Mouse (Mus musculus): ENCODE measurements at regions not wholly inside any gene's neighbourhood (a gene's known extent, or its start where the extent isn't known, plus 50 kb on each side); places are given as distances from the start of the nearest gene placed in this dataset.

DNA sequence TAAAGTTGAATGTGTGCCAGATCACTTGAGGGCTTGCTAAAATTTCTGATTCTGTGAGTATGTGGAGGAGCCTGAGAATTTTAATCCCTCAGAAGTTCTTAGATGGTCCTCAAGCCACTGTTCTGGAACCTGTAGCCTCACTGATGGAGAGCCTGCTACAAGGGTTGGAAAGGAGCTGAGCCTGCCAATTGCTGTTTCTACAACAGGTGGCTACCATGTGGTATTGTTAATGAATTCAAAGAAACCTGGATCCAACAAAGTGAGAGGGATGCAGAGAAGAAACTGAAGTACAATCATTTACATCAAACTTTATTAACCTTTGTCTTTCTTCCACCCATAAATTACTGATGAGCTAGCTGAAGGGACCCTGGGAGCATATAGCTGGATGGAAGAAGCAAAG lies 416.5 kb upstream of the Cd180 start:
- H3K27me3 ChIP-seq (ENCODE audit: control insufficient read depth, insufficient read depth, low read length), result no peaks in the 10 kb centered on the region
- H3K4me2 ChIP-seq (ENCODE audit: low read length), result no peak overlapping the region
- H3K9me3 ChIP-seq (ENCODE audit: control insufficient read depth, low read length), result no peaks in the 10 kb centered on the region
- no peak overlapping the region for H3K9ac ChIP-seq (replicated peaks; ENCODE audit: low read length)
- H3K4me1 ChIP-seq (ENCODE audit: control insufficient read depth, insufficient read depth, low read length), result no peaks in the 10 kb centered on the region
- ATAC-seq (ENCODE audit: low FRiP score, low TSS enrichment) (no peak), DNase-seq (no peak)
- no peak overlapping the region for H3K27ac ChIP-seq (replicated peaks; ENCODE audit: low read depth, low read length)
- no peak overlapping the region for H3K4me3 ChIP-seq (replicated peaks; ENCODE audit: low read depth, low read length)
- H3K36me3 ChIP-seq (ENCODE audit: control insufficient read depth, insufficient read depth, low read length), result no peaks in the 10 kb centered on the region

DNA sequence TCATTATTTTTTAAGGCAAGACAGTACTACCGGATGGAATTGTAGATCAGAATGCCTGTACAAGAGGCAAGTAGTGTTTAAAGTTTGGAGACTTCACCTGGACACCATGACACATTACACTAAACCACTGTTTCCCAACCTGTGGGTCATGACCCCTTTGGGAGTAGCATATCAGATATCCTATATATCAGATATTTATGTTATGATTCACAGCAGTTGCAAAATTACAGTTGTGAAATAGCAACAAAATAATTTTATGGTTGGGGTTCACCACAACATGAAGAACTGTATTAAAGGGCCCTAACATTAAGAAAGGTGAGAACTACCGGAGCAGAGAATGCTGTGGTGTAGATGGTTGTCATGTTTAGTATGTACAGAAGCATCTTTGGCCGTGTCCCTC lies 413.2 kb upstream of the Cd180 start:
- Histone ChIP-seq H3K27ac (replicated peaks; ENCODE audit: low read depth, low read length) (no peak overlapping the region), H3K4me3 (replicated peaks; ENCODE audit: low read depth, low read length) (no peak overlapping the region), H3K4me2 (ENCODE audit: low read length) (no peak overlapping the region), H3K9me3 (ENCODE audit: control insufficient read depth, low read length) (no peaks in the 10 kb centered on the region), H3K4me1 (ENCODE audit: control insufficient read depth, insufficient read depth, low read length) (no peaks in the 10 kb centered on the region), H3K36me3 (ENCODE audit: control insufficient read depth, insufficient read depth, low read length) (no peaks in the 10 kb centered on the region), H3K27me3 (ENCODE audit: control insufficient read depth, insufficient read depth, low read length) (no peaks in the 10 kb centered on the region), H3K9ac (replicated peaks; ENCODE audit: low read length) (no peak overlapping the region)
- ATAC-seq (ENCODE audit: low FRiP score, low TSS enrichment) (no peak), DNase-seq (no peak)
- 91% methylated on average over 3 of the region's 3 CpGs for WGBS

DNA sequence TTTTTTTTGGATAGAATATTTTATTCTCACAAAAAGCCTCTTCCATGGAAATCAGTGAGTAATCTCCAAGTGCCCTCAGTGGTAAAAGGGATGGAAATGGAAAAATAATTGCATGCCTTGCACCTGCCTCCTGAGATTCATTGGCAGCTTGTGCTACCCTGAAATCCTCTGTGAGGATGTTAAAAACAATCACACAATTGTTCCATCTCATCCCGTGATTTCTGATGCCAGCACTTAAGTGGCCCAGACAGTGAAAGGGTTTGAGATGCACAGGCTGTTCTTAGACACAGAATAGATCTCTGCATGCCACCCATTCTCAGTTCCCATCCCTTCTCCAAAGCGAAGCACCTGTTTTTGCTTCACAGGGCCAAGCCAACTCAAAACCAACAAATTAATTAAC lies 398.9 kb upstream of the Cd180 start:
- 75% methylated on average over 2 of the region's 2 CpGs for WGBS
- Histone ChIP-seq H3K4me1 (ENCODE audit: control insufficient read depth, insufficient read depth, low read length) (no peaks in the 10 kb centered on the region), H3K9ac (replicated peaks; ENCODE audit: low read length) (no peak overlapping the region), H3K9me3 (ENCODE audit: control insufficient read depth, low read length) (no peaks in the 10 kb centered on the region), H3K4me2 (ENCODE audit: low read length) (no peak overlapping the region), H3K27ac (replicated peaks; ENCODE audit: low read depth, low read length) (no peak overlapping the region), H3K36me3 (ENCODE audit: control insufficient read depth, insufficient read depth, low read length) (no peaks in the 10 kb centered on the region), H3K4me3 (replicated peaks; ENCODE audit: low read depth, low read length) (no peak overlapping the region), H3K27me3 (ENCODE audit: control insufficient read depth, insufficient read depth, low read length) (no peaks in the 10 kb centered on the region)
- ATAC-seq (ENCODE audit: low FRiP score, low TSS enrichment) (no peak), DNase-seq (peak; percentile 14)

GRCm38 (mm10) chr13:102295079-102295478 lies 398.3 kb upstream of the Cd180 start:
- no peak for DNase-seq
- H3K9ac ChIP-seq (replicated peaks; ENCODE audit: low read length), result no peak overlapping the region
- 89% methylated on average over 11 of the region's 11 CpGs for WGBS
- no peak for ATAC-seq (ENCODE audit: low FRiP score, low TSS enrichment)
- no peak overlapping the region for H3K27ac ChIP-seq (replicated peaks; ENCODE audit: low read depth, low read length)
- H3K36me3 ChIP-seq (ENCODE audit: control insufficient read depth, insufficient read depth, low read length), result no peaks in the 10 kb centered on the region
- H3K27me3 ChIP-seq (ENCODE audit: control insufficient read depth, insufficient read depth, low read length), result no peaks in the 10 kb centered on the region
- H3K4me3 ChIP-seq (replicated peaks; ENCODE audit: low read depth, low read length), result no peak overlapping the region
- H3K4me2 ChIP-seq (ENCODE audit: low read length), result no peak overlapping the region
- no peaks in the 10 kb centered on the region for H3K4me1 ChIP-seq (ENCODE audit: control insufficient read depth, insufficient read depth, low read length)
- no peaks in the 10 kb centered on the region for H3K9me3 ChIP-seq (ENCODE audit: control insufficient read depth, low read length)

- Histone ChIP-seq H3K36me3 (ENCODE audit: control insufficient read depth, insufficient read depth, low read length) (no peaks in the 10 kb centered on the region), H3K4me1 (ENCODE audit: control insufficient read depth, insufficient read depth, low read length) (no peaks in the 10 kb centered on the region), H3K9ac (replicated peaks; ENCODE audit: low read length) (no peak overlapping the region), H3K27me3 (ENCODE audit: control insufficient read depth, insufficient read depth, low read length) (no peaks in the 10 kb centered on the region), H3K9me3 (ENCODE audit: control insufficient read depth, low read length) (no peaks in the 10 kb centered on the region), H3K4me2 (ENCODE audit: low read length) (no peak overlapping the region), H3K4me3 (replicated peaks; ENCODE audit: low read depth, low read length) (no peak overlapping the region), H3K27ac (replicated peaks; ENCODE audit: low read depth, low read length) (no peak overlapping the region)
- 93% methylated on average over 2 of the region's 2 CpGs for WGBS
- ATAC-seq (ENCODE audit: low FRiP score, low TSS enrichment), result no peak
- DNase-seq, result no peak
Measured at GRCm38 (mm10) chr13:102307983-102308382, 385.4 kb upstream of the Cd180 start.

- no peak for ATAC-seq (ENCODE audit: low FRiP score, low TSS enrichment)
- Histone ChIP-seq H3K9ac (replicated peaks; ENCODE audit: low read length) (no peak overlapping the region), H3K27ac (replicated peaks; ENCODE audit: low read depth, low read length) (no peak overlapping the region), H3K9me3 (ENCODE audit: control insufficient read depth, low read length) (no peaks in the 10 kb centered on the region), H3K27me3 (ENCODE audit: control insufficient read depth, insufficient read depth, low read length) (no peaks in the 10 kb centered on the region), H3K4me1 (ENCODE audit: control insufficient read depth, insufficient read depth, low read length) (no peaks in the 10 kb centered on the region), H3K36me3 (ENCODE audit: control insufficient read depth, insufficient read depth, low read length) (no peaks in the 10 kb centered on the region), H3K4me3 (replicated peaks; ENCODE audit: low read depth, low read length) (no peak overlapping the region), H3K4me2 (ENCODE audit: low read length) (no peak overlapping the region)
- WGBS, result 79% methylated on average over 3 of the region's 3 CpGs
- no peak for DNase-seq
Measured at GRCm38 (mm10) chr13:102312096-102312495, 381.3 kb upstream of the Cd180 start.

DNA sequence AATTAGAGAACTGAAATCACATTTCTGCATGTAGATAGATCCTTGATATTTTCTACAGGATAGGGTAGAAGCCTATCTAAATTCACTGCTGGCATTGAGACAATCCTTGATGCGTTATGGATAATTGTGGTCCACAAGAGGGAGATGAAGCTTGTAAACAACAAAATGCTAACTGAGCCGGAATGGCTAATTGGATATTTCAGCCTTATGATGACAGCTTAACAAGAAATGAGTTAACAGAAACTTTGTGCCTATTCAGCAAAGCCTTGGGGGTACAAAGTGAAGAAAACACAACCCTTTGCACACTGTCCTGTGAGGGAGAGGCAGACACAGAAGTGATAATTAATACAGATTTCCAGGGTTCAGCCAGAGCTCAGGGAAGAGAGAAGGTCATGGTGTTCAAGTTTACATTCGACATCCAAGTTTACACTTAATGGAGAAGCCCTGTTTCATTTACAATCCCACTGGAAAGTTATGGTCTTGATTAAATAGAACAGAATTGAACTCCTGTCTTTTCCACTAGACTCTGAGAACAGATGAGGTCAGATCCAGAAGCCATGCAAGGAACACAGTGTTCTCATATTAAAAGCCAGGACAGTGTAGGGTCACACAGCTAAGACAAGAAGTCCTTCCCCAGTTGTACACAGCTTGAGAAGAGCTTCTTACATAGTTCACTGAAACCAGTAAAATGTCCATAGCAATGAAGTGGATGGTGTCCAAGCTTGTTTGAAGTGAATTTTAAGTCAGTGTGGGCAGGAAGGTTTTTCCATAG lies 377.3 kb upstream of the Cd180 start:
- 90% methylated on average over 3 of the region's 3 CpGs for WGBS
- DNase-seq (no peak), ATAC-seq (ENCODE audit: low FRiP score, low TSS enrichment) (no peak)
- H3K9ac ChIP-seq (replicated peaks; ENCODE audit: low read length), result no peak overlapping the region
- H3K27ac ChIP-seq (replicated peaks; ENCODE audit: low read depth, low read length), result no peak overlapping the region
- no peaks in the 10 kb centered on the region for H3K4me1 ChIP-seq (ENCODE audit: control insufficient read depth, insufficient read depth, low read length)
- H3K27me3 ChIP-seq (ENCODE audit: control insufficient read depth, insufficient read depth, low read length), result no peaks in the 10 kb centered on the region
- H3K36me3 ChIP-seq (ENCODE audit: control insufficient read depth, insufficient read depth, low read length), result no peaks in the 10 kb centered on the region
- no peak overlapping the region for H3K4me3 ChIP-seq (replicated peaks; ENCODE audit: low read depth, low read length)
- no peak overlapping the region for H3K4me2 ChIP-seq (ENCODE audit: low read length)
- no peaks in the 10 kb centered on the region for H3K9me3 ChIP-seq (ENCODE audit: control insufficient read depth, low read length)

- ATAC-seq (ENCODE audit: low FRiP score, low TSS enrichment) (no peak), DNase-seq (no peak)
- Histone ChIP-seq H3K27ac (replicated peaks; ENCODE audit: low read depth, low read length) (no peak overlapping the region), H3K27me3 (ENCODE audit: control insufficient read depth, insufficient read depth, low read length) (no peaks in the 10 kb centered on the region), H3K4me2 (ENCODE audit: low read length) (no peak overlapping the region), H3K9me3 (ENCODE audit: control insufficient read depth, low read length) (no peaks in the 10 kb centered on the region), H3K36me3 (ENCODE audit: control insufficient read depth, insufficient read depth, low read length) (no peaks in the 10 kb centered on the region), H3K4me1 (ENCODE audit: control insufficient read depth, insufficient read depth, low read length) (no peaks in the 10 kb centered on the region), H3K4me3 (replicated peaks; ENCODE audit: low read depth, low read length) (no peak overlapping the region), H3K9ac (replicated peaks; ENCODE audit: low read length) (no peak overlapping the region)
- WGBS, result 87% methylated on average over 4 of the region's 4 CpGs
Measured at GRCm38 (mm10) chr13:102318891-102319404, 374.4 kb upstream of the Cd180 start.

DNA sequence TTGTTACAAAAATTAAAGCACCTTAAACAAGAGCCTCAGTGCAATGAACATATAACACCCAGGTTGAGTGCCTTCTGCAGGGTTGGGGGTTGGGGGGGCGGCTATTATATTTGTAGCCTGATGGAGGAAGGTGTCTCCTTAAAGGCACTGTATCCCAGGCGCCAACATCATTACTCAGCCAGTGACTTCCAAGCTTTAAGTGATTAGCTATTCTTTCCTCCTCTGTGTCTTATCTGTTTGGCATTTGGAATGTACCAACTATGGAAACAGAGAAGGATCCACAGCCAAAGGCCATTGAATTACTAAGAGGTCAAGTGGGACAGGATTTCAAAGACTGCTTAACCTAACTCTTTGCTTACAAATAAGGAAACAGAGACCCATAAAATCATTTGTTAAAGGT lies 373.9 kb upstream of the Cd180 start:
- no peaks in the 10 kb centered on the region for H3K4me1 ChIP-seq (ENCODE audit: control insufficient read depth, insufficient read depth, low read length)
- no peak overlapping the region for H3K9ac ChIP-seq (replicated peaks; ENCODE audit: low read length)
- ATAC-seq (ENCODE audit: low FRiP score, low TSS enrichment) (no peak), DNase-seq (no peak)
- H3K4me2 ChIP-seq (ENCODE audit: low read length), result no peak overlapping the region
- H3K27ac ChIP-seq (replicated peaks; ENCODE audit: low read depth, low read length), result no peak overlapping the region
- WGBS, result 92% methylated on average over 2 of the region's 2 CpGs
- no peaks in the 10 kb centered on the region for H3K27me3 ChIP-seq (ENCODE audit: control insufficient read depth, insufficient read depth, low read length)
- H3K4me3 ChIP-seq (replicated peaks; ENCODE audit: low read depth, low read length), result no peak overlapping the region
- no peaks in the 10 kb centered on the region for H3K36me3 ChIP-seq (ENCODE audit: control insufficient read depth, insufficient read depth, low read length)
- no peaks in the 10 kb centered on the region for H3K9me3 ChIP-seq (ENCODE audit: control insufficient read depth, low read length)

Data from midbrain, embryonic 14.5 days (tissue).